Mouse (Mus musculus) layer of hippocampus, adult 11-12 months (tissue): Measurements from ENCODE around the gene Hoxb1.

Source experiments
- DNase-seq: peaks from one replicate; pipeline ENCODE4 v3.0.0; 2022; ENCODE audit warnings: low spot score

Hoxb1 gene

DNA sequence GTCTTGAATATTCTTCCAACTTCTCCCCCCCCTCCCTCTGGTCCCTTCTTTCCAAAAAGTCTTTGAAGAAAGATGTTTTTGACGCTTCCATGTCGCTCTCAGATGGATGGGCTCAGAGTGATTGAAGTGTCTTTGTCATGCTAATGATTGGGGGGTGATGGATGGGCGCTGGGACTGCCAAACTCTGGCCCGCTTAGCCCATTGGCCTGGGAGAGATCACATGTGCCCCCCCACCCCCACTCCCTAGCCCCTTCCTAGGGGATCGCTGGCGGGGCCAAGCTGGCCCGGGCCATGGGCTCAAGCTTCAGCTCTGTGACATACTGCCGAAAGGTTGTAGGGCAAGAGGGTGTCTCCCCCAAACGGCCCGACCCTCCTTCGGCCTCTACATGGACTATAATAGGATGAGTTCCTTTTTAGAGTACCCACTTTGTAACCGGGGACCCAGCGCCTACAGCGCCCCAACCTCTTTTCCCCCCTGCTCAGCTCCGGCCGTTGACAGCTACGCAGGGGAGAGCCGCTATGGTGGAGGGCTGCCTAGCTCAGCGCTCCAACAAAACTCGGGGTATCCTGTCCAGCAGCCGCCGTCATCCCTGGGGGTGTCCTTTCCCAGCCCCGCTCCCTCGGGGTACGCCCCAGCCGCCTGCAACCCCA is at the start of gene Hoxb1:
Hoxb1 (plus strand) TSS at position 312 of the 651 bp plus-strand sequence.
- DNase-seq = no peak

DNA sequence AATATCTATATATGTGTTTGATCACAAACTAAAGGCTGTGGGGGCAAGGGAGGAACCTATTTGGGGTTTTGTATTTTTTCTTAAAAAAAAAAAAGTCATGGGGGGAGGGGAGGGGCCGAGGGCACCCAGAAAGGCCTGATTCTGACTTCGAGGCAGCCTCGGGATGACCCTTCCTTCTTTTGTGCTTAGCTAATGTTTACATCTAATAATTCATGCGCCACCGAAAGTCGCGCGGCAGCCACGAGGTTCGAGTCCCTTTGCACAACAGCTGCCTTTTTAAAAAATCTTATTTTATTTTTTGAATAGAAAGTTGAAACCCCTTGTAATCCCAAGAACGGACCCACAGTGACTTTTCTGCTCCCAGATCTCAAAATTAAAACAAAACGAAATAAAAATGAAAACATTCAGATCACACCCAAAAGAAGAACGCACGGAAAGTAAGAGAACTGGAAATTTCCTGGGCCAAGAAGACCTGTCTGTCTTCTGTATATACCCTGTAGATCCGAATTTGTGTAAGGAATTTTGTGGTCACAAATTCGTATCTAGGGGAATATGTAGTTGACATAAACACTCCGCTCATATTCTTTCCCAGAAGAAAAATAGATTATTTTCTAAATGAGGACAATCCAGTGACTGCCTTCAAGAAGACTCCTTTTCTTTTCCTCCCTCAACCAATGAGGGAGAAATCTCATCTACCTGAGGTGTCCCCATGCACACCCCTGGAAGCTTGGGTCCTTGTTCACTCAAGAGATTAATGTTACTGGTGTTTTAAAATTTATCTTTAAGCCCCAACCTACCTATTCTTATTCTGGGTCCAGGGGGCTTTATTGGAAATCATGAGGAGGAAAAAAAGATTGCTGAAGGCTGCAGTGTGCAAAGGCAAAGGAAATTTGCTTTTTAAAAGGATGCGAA is 48.6 kb upstream of the Hoxb1 start:
- no peak for DNase-seq

DNA sequence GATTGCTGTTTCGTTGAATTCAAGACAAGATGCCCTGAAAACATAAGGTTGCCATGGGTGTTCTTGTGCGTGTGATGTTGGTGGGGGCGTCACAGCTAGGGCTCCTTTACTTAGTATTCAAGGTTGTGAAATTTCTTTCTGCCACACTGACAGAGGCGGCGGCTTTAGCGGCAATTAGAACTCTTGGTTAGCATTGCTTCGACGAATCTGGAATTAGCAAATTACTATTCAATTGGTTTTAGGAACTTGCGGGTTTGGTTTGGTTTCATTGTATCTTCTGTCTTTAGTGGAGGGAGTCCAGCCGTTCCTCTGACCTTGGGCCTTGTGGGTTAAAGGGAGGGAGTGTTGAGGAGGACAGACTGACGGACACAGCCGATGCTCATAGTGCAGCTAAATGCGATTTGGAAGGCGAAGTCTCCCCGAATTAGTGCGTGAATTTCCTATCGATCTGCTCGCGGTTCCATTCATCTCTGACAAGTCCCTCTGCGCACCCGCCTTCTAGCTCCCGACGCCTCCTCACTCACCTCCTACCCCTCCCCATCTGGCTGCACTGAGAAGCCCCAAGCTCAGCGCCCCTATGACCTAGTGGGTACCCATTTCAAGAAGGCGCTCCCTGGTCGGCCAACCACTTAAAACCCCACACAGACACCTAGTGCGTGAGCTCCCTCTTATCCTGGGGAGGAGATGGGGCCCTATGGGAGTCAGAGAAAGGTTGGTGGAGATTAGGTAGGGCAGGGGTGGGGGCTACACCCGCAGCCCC is 47.8 kb upstream of the Hoxb1 start, which contains the start of gene Hoxb4:
Hoxb4 (plus strand) TSS at position 660 of the 760 bp plus-strand sequence.
- no peak for DNase-seq

DNA sequence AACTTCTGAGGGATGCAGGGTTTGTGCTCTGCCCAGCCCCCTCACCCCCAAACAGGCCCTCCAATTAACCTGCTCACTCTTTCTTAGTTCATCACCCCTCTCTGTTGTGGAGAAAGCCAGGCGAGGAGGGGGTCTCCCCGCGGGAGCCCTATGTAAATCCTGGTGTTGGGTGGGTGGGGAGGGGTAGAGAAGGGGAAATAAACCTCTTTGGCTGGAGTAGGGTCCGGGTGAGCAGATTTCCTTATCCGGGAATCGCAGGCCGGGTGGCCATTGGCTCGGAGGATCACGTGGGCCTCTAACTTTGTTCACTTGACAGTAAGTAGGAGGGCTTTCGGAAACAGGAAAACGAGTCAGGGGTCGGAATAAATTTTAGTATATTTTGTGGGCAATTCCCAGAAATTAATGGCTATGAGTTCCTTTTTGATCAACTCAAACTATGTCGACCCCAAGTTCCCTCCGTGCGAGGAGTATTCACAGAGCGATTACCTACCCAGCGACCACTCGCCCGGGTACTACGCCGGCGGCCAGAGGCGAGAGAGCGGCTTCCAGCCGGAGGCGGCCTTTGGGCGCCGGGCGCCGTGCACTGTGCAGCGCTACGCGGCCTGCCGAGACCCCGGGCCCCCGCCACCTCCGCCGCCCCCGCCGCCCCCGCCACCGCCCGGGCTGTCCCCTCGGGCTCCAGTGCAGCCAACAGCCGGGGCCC is 47.0 kb upstream of the Hoxb1 start:
- DNase-seq = no peak

- DNase-seq = no peak
Measured at GRCm38 (mm10) chr11:96319071-96319902, 46.3 kb upstream of the Hoxb1 start.

- no peak for DNase-seq
Measured at GRCm38 (mm10) chr11:96319910-96320309, 45.6 kb upstream of the Hoxb1 start.

DNA sequence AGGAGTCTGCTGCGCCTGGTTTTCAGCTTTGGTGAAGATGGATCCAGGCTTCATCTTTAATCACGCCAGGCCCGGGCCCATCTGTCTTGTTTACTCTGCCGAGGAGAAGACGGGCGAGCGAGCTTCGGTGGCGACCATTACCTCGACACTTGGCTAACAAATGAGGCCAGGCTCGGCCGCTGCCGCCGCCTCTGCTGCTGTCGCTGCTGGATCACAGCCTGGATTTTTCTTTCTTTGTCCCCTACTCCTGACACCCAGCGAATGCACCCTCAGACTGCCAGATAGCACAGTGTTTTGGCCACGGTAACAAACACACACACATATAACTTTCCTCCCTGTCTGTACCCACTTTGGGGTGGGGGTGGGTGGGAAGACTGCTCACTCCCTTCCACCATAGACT is 44.9 kb upstream of the Hoxb1 start:
- DNase-seq = no peak

- DNase-seq = no peak
Measured at GRCm38 (mm10) chr11:96321846-96322245, 43.7 kb upstream of the Hoxb1 start.

GRCm38 (mm10) chr11:96322738-96323137 is 42.8 kb upstream of the Hoxb1 start:
- DNase-seq = no peak

- DNase-seq = no peak
Measured at GRCm38 (mm10) chr11:96323154-96323553, 42.4 kb upstream of the Hoxb1 start, which contains the start of gene Hoxb3. Gene Hoxb3 (plus strand): TSS chr11:96323326.

DNA sequence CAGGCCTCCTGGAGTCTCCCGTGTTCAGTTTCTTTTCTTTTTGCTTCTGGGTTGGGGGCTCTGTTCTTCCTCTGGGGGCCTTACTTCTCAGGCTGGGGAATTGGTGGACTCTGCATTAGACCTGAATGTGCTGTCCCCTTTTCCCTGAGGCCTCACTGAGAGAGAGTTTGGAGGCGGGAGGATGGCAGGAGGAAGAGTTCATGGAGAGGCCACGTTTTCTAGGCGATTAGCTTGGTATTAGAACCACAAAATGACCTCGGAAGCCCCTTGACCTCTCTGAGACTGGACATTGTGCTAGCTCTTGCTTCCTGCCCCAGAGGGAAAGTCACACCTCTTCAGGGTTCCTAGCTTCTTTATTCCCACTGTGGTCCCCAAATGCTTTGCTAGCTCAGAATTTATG is 41.4 kb upstream of the Hoxb1 start:
- DNase-seq = no peak

DNA sequence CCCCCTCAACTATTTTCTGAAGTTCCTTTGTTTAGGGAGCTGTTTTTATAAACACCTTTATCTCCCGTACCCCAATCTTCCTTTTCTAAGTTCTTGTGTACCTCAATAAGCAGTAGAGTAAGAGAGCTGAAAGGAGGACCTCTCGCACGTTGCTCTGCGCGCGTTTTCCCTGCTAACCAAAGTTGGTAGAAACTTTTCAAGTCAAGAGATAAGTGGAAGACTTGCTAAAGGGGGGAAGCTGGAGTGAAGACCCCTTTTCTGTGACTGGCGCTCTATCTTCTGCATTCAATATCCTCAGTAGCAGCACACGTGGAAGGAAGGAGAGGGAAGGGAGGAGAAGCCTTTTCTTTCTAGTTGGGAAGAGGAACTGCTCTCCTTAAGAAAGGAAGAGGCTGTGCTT is 40.6 kb upstream of the Hoxb1 start:
- no peak for DNase-seq

- no peak for DNase-seq
Measured at GRCm38 (mm10) chr11:96325747-96326212, 39.8 kb upstream of the Hoxb1 start.

DNA sequence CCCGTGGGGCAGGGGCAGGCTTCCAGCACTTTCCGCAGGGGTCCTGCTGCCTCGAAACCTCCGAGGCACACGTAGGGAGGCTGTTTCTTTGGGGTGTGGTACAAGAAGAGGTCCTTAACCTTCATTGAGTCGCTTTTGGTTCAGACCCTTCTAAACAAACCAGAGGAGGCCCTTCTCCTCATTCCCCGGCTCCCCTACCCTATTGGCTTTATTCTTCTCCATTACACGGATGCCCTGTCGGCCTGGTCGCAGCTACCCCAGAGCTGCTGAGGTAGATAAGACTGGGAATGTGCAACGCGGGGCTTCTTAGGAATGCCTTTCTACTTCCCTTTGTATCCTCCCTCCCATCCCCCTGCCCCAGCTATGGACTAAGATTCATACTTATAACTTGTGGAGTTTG is 38.8 kb upstream of the Hoxb1 start:
- DNase-seq = no peak

DNA sequence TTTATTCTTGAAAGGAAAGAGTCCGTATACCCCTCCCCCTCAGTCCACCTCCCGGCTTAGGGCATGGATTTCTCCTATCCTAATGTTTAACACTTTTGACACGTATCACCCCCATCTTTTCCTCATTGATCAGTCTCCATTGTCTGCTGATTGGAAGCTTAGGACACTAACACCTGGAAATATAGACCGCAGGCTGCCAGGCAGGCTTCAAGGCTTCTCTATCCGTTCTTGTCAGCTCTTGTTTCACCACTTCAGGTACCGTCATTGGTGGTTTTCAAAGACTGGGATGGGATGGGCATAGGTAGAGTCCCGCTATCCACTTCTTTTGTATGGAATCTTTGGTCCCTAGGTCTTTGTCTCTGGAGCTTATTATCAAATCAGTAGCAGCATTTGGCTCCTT is 38.4 kb upstream of the Hoxb1 start:
- no peak for DNase-seq

DNA sequence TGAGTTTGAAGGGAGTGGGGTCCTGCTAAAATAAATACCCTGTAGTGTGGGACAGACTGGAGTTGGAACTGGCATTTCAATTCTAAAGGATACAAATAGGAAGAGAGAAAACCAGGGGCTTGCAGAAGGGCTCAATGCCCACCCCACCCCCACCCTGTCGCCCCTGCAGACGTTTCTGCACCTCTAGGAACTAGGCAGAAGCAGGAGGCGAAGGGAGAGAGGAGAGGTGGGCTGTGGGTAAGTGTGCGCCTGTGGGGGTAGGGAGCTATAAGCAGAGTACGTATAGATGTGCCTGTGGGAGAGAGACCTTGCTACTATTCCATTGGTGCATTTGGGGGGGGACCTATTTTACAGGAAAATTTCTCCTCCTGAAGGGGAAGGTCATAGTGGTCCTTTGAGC is 37.8 kb upstream of the Hoxb1 start:
- no peak for DNase-seq

DNA sequence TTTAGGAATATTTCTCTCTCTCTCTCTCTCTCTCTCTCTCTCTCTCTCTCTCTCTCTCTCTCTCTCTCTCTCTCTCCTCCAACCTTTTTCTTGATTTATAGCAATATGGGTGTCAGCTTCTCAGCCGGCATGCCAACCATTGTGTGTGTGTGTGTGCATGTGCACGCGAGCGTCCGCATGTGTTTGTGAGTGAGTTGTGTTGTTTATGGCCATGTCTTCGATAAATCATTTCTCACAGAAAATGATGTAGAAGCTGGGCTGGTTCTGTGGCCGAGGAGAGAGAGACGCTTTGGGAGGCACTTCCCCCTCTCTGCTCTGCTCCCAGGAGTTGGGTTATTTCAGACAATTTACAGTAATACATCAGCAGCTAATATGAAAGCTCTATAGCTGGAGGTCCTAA is 36.9 kb upstream of the Hoxb1 start:
- no peak for DNase-seq

- DNase-seq = no peak
Measured at GRCm38 (mm10) chr11:96332105-96332504, 33.4 kb upstream of the Hoxb1 start.

- no peak for DNase-seq
Measured at GRCm38 (mm10) chr11:96332618-96333032, 32.9 kb upstream of the Hoxb1 start.

DNA sequence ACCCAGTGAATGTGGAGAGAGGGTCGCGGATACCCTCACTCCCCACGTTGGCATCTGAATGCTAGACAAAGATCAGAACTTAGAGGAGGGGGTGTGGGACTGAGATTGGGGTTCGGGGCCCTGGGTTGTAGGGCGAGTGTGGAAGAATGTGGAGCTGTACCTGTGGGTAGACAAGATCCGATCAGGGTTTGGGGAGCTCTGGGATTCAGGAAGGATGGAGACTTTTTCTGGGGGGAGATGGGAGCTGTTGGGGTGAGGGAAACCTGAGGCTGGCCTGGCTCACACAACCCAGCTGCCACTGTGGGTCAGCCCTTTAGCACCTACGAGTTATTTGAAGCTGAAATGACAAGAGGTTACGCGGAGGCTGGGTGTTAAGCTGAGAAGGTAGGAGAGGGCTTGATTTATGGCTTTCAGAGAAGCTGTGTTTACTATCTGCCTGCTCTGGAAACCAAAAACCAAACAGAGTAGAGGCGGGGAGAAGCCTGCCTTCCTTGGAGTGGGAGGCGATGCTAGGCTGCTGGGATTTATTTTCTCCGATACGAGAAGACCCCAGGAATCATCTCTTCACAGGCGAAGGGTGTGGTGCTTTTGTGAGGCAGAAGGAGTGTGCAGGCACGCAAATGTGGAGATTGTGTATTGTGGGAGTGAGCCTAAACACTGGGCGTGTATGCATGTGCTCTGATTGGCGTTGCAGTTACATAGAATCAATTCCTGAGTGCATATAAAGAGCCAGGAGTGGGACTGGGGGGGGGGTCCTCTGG is 32.1 kb upstream of the Hoxb1 start:
- DNase-seq = no peak
